Mouse (Mus musculus): ENCODE results near the gene 2810004N23Rik. TPM values are rescaled to one million over a fixed set of nuclear protein-coding genes. Genes with fewer than 3 reads are reported as not detected.
"Not testable (repeated sequence)": the region's sequence is repeated elsewhere in the genome, so short reads cannot be mapped to it uniquely, and the experiment has no call there.

The 2810004N23Rik gene
- total RNA-seq, 2 experiments from 2014 or later: 40.6 to 43.8 TPM

GRCm38 (mm10) chr8:124869708-124870107, 6.8 kb upstream of the 2810004N23Rik start:
- DNase-seq: peak in 1 of 2 experiments; percentile 35
- intact Hi-C loops (cut with DNase I): no loop called here

GRCm38 (mm10) chr8:124867126-124867525, 4.2 kb upstream of the 2810004N23Rik start:
- DNase-seq: no peak
- intact Hi-C loops (cut with DNase I): no loop called here

GRCm38 (mm10) chr8:124866669-124867068, 3.7 kb upstream of the 2810004N23Rik start:
- no peak for DNase-seq
- intact Hi-C loops (cut with DNase I): no loop called here

GRCm38 (mm10) chr8:124863729-124864128, 809 bp upstream of the 2810004N23Rik start:
- no peak for DNase-seq
- intact Hi-C loops (cut with DNase I): no loop called here

GRCm38 (mm10) chr8:124863163-124863677, 300 bp upstream of the 2810004N23Rik start:
- intact Hi-C loops (cut with DNase I): no loop called here
- no peak for DNase-seq

- DNase-seq: peak; percentile 70 to 73
- intact Hi-C loops (cut with DNase I): no loop called here
These were observed 2.7 kb downstream of the 2810004N23Rik start for GRCm38 (mm10) chr8:124860188-124860587.

GRCm38 (mm10) chr8:124859466-124859865, 3.5 kb downstream of the 2810004N23Rik start:
- intact Hi-C loops (cut with DNase I): no loop called here
- DNase-seq: peak; percentile 41 to 50

- no peak for DNase-seq
- intact Hi-C loops (cut with DNase I): no loop called here
These were observed 9.4 kb downstream of the 2810004N23Rik start for GRCm38 (mm10) chr8:124853511-124853910.

GRCm38 (mm10) chr8:124845573-124845972, 17.3 kb downstream of the 2810004N23Rik start:
- no peak for DNase-seq
- intact Hi-C loops (cut with DNase I): no loop called here

- no peak for DNase-seq
- intact Hi-C loops (cut with DNase I): no loop called here
These were observed 17.8 kb downstream of the 2810004N23Rik start for GRCm38 (mm10) chr8:124845131-124845530.

GRCm38 (mm10) chr8:124842929-124843328, 20.0 kb downstream of the 2810004N23Rik start:
- DNase-seq; intact Hi-C loops (cut with DNase I): not testable (repeated sequence)

- intact Hi-C loops (cut with DNase I): no loop called here
- no peak for DNase-seq
These were observed 21.1 kb downstream of the 2810004N23Rik start for GRCm38 (mm10) chr8:124841775-124842174.

GRCm38 (mm10) chr8:124840900-124841299, 22.0 kb downstream of the 2810004N23Rik start:
- intact Hi-C loops (cut with DNase I): no loop called here
- DNase-seq: no peak

- no peak for DNase-seq
- intact Hi-C loops (cut with DNase I): no loop called here
These were observed 23.5 kb downstream of the 2810004N23Rik start for GRCm38 (mm10) chr8:124839371-124839770.

- no peak for DNase-seq
- intact Hi-C loops (cut with DNase I): no loop called here
These were observed 25.0 kb downstream of the 2810004N23Rik start for GRCm38 (mm10) chr8:124837956-124838355.

GRCm38 (mm10) chr8:124836907-124837306, 26.0 kb downstream of the 2810004N23Rik start:
- intact Hi-C loops (cut with DNase I): no loop called here
- DNase-seq: no peak

GRCm38 (mm10) chr8:124836273-124836672, 26.6 kb downstream of the 2810004N23Rik start:
- intact Hi-C loops (cut with DNase I): no loop called here
- no peak for DNase-seq

GRCm38 (mm10) chr8:124835848-124836247, 27.1 kb downstream of the 2810004N23Rik start:
- intact Hi-C loops (cut with DNase I): no loop called here

GRCm38 (mm10) chr8:124833430-124834205, 29.3 kb downstream of the 2810004N23Rik start:
- peak; percentile 50 to 69 for DNase-seq
- intact Hi-C loops (cut with DNase I): no loop called here

More at GRCm38 (mm10) chr8:124835848-124836247, 27.1 kb downstream of the 2810004N23Rik start:
- DNase-seq: no peak

- intact Hi-C loops (cut with DNase I): no loop called here
- no peak for DNase-seq
These were observed 31.0 kb downstream of the 2810004N23Rik start for GRCm38 (mm10) chr8:124831941-124832340.

GRCm38 (mm10) chr8:124831531-124831930, 31.4 kb downstream of the 2810004N23Rik start:
- intact Hi-C loops (cut with DNase I): no loop called here
- no peak for DNase-seq

GRCm38 (mm10) chr8:124830050-124830449, 32.9 kb downstream of the 2810004N23Rik start:
- no peak for DNase-seq
- intact Hi-C loops (cut with DNase I): no loop called here

Data from heart, postnatal 10 days (tissue).